Mouse (Mus musculus) left cerebral cortex, postnatal 4 days (tissue): ENCODE results near the gene Cmtm2b. TPM values are rescaled to one million over a fixed set of nuclear protein-coding genes. Genes with fewer than 3 reads are reported as not detected.
"Not testable (repeated sequence)": the region's sequence is repeated elsewhere in the genome, so short reads cannot be mapped to it uniquely, and the experiment has no call there.

ENCODE experiments used
- DNase-seq: peaks from one replicate; pipeline ENCODE4 v3.0.0-alpha.2; 2022
- intact Hi-C: fragments of 180-260 bp; cut with DNase I; formaldehyde crosslinking; loops from one replicate; pipeline ENCODE4 v1.15.1; 2025
- total RNA-seq, 2 experiments: library from RNA; stranded (reverse); gene quantifications; 2 replicates each; pipeline ENCODE4 v1.2.3; 2021

The Cmtm2b gene
- not detected for total RNA-seq

DNA sequence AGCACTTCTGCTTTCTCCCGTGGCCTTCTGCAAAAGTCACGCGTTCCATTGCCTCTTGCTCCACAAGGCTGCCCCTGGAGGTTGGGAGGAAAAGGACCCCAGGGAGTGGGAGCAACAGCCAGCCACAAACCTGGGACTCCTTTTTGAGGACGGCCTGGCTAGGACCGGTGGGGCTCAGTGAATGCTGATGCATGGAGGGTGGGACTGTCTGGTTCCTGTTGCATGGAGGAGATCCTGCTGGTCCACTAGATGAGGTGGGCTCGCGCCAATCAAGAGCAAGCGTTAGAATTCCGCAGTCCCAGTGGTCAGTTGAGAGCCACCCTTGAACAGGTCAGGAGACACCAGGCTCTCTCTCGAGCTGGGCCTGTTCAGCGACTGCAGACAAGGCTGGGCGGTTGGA, at the start of gene Cmtm2b:
Cmtm2b (plus strand) TSS at position 301 of the 400 bp plus-strand sequence.
- intact Hi-C loops, DNase-seq: not testable (repeated sequence)

DNA sequence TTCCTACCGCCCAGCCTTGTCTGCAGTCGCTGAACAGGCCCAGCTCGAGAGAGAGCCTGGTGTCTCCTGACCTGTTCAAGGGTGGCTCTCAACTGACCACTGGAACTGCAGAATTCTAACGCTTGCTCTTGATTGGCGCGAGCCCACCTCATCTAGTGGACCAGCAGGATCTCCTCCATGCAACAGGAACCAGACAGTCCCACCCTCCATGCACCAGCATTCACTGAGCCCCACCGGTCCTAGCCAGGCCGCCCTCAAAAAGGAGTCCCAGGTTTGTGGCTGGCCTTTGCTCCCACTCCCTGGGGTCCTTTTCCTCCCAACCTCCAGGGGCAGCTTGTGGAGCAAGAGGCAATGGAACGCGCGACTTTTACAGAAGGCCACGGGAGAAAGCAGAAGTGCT, 28.9 kb upstream of the Cmtm2b start, which contains the start of gene Cmtm2a:
Cmtm2a (minus strand) TSS at position 101 of the 400 bp plus-strand sequence.
- DNase-seq, intact Hi-C loops: not testable (repeated sequence)

DNA sequence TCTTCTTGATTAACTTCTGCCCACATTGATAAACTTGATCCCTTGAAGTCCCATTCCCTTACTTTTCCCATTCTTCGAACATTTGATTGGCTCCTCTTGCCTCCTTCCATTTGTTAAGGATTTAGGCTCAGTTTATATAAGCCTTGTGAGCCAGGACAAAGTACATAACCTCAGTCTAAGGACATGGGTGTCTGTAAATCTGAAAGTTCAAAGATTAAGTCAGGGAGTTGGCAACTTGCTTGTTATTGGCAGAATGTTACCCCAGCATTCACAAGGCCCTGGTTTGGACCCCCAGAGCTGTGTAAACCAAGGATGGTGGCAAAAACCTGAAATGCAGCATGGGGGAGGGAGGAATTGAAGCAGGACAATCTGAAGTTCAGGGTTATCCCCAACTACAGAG, 27.6 kb upstream of the Cmtm2b start:
- intact Hi-C loops = no loop called here
- DNase-seq = no peak

DNA sequence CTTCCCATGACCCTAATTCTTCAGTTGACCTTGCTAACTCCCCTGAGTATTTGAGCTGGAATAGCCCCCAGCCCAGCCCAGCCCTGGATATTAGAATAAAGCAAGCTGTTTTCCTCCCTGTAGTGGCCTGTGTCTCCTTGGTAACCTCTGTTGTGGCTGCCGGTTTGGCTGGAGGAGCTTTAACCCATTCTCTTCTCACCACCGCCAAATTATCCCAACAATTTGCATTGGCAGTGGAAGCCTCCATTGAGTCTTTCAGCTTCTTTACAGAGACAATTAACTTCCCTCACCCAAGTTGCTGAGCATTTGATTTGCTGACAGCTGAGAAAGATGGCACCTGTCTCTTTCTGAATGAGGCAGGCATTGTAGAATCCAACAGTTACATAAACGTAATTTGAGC, 20.5 kb upstream of the Cmtm2b start:
- peak; percentile 30 for DNase-seq
- intact Hi-C loops = not testable (repeated sequence)

DNA sequence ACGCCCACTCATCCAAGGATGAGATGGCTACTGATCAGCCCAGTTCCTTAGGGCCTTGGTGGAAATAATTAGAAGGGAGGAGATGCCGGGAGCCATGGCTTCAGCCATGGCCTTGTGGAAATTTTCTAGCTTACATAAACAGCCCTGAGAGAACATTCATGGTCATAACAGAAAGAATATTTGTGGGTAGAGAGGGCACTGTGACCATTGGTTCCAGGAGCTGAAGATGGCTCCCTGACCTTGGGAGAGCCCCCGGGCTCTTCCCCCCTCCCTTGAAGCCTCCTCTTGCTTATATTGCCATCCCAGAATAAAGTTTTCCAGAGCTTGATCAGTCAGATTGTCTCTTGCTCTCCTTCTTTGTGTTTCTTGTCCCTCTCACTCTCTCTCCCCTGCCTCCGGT, 19.5 kb upstream of the Cmtm2b start:
- intact Hi-C loops = not testable (repeated sequence)

DNA sequence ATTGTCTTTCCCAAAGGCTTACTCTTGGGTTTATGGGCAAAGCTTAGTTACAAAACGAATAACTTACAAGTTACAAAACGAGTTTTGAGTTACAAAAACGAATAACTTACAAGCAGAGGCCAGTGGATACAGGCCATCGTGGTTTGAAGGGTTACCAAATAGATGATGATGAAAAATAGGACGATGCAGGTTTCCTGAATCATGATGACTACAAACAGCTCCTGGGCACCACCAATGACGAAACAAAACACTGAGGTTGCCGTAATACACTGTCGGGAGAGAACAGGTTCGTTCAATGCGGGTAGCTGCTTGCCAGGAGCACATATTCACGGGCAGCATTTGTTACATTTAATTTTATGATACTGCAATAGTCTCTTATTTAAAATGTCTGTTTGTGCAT, 17.1 kb upstream of the Cmtm2b start:
- intact Hi-C loops = no loop called here
- no peak for DNase-seq

More for the DNA sequence above, 19.5 kb upstream of the Cmtm2b start:
- not testable (repeated sequence) for DNase-seq

DNA sequence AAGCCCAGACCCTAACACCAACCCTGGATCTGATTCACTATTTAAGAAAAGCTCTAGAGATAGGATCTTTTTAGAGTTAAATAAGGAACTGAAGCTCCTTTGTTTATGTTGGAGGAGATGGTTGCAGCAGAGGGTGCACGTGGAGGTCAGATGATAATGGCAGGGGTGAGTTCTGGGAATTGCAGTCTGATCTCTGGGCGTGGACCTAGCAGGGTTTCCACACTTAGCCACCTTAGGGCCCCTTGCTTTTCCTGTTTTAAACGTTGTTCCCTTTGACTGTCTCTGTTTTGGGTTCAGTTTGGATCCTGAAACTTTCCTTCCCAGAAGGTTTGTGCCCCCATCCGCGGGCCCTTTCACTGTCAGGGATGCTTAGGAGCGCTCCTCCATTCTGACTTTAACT, 13.7 kb upstream of the Cmtm2b start:
- DNase-seq, intact Hi-C loops: not testable (repeated sequence)

DNA sequence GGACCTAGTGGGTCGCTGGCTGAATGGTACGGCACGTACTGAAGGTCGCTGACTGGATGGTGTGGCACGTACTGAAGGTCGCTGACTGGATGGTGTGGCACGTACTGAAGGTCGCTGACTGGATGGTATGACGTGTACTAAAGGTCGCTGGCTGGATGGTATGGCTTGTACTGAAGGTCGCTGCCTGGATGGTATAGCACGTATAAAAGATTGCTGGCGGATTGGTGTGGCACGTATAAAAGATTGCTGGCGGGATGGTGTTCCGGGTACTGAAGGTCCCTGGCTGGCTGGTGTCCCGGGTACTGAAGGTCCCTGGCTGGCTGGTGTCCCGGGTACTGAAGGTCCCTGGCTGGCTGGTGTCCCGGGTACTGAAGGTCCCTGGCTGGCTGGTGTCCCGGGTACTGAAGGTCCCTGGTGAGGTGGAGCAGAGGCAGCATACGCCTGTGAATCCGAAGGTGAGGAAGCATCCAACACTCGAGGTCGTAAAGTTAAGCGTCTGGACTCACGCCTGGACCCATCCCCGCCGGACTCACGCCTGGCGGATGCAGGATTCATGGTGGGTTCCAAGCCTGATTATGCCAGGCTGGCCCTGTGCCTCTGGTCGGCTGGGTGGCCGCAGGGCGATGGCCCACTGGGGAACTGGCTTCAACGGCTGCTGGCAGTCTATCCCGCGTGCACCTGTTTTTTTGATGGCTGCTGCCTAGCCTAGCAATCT, 12.4 kb upstream of the Cmtm2b start, which contains the start of the genes Gm45711 and Cmtm1:
Gm45711 (minus strand) TSS at position 641 of the 715 bp plus-strand sequence.
Cmtm1 (minus strand) TSS at position 705 of the 715 bp plus-strand sequence.
- intact Hi-C loops = not testable (repeated sequence)
- peak; percentile 88 for DNase-seq

DNA sequence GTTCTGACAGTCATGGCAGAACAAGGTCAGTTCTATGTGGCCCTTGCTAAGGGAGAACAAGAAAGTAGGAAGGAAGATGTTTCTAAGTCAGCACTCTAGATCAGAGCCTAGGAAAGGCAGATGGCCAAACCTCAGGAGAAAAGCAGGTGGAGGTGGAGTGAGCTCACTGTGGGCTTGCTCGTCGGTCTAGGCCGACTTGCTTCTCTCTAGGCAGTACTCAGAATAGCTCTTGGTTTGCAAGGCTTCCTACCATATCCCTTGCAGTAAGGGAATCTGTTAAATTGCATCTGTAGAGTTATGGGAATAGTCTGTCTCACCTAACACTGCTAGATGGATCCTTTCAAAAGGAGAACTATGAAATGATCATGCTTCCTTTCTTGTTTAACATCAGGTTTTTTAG, 10.0 kb upstream of the Cmtm2b start:
- intact Hi-C loops, DNase-seq: not testable (repeated sequence)

DNA sequence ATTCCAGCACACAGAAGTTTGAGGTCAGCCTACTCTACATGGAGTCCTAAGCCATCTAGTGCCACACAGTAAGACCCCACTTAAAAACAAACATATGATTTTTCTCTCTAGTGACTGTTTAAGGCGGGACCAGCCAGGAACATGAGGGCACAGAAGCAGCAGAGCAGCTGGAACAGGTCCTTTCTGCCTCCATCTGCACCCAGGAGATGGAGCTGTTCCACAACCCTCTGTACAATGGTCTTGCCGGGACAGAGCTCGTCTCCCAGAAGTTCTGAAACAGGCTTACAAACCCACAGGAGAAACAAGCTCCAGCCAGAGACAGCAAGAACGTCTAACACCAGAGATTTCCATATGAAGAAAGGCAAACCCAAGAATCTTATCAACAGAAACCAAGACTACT, 8.7 kb upstream of the Cmtm2b start:
- DNase-seq = peak; percentile 10

DNA sequence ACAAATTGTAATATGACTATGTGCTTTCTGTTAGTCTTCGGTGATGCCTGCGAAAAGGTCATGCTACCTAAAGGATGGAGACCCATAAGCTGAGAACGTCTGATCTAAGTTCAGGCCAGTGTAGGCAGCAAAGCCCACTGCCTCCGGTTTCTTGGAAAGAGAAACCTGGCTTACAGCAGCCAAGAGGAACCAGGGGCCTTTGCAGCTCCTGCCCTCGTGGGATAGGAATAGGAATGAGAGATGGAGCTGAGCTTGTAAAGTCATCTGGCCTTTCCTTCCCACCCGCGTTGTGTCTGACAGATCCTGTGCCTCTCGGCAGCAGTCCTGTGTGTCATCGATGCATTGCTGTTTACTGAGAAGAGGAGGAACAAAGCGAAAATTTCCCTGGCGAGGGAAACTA, 763 bp upstream of the Cmtm2b start, which contains the start of gene Gm11020:
Gm11020 (plus strand) TSS at position 301 of the 400 bp plus-strand sequence.
- DNase-seq, intact Hi-C loops: not testable (repeated sequence)

More for the DNA sequence above, 8.7 kb upstream of the Cmtm2b start:
- intact Hi-C loops = no loop called here

DNA sequence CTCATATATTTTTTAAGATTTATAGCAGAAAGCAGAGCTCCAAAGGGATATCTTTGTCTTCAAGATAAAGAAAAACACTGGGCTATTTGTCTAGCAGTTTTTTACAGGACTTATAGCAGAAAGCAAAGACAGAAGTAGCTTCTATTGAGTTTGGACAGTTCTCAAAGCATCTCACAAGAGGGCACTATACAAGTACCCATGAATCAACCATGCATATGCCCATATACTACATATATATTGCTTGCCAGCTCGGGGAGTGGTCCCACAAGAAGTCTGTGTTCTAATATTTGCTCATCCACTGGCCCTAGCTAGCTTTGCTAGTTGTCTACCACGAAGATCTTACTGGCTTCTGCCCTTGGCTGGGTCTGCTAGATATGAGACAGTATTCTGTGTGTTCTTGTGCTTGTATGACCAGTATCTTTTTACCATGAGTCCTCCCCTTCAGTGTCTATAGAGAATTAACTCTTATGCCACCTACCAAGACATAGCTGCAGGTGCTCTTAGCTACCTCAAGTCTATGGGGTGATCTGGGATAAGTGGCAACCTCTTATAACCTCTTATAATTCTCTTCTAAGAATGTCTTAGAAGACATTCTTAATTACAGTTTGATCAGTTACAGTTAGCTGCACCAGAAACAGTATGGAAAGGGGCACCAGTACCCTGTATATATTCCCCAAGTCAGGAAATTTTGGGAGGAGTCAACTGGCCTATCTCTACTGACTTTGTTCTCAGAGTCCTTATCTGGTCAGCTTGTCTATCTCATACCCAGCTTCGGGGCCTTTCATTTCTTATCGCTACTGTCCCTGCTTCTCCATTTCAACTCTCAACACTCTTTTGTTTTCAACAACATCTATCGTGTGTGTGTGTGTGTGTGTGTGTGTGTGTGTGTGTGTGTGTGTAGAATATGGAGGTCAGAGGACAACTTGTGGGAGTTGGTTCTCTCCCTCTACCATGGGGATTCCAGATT, 10.9 kb downstream of the Cmtm2b start:
- no peak for DNase-seq
- intact Hi-C loops = no loop called here

DNA sequence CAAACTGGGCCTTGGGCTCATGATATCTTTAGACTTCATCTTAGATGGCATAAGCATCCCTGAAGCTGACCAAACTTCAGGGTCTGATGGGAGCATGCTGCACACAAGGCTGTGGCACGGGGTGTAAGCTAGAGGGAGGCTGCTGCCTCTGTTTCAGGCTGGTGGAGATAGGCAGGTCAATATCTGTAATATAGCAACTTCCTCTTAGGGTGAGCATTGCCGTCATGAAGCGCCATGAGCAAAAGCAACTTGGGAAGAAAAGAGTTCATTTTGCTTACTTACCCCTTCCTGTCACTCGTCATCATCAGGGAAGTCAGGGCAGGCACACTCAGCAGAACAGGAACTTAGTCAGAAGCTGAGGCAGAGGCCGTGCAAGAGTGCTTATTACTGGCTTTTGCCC, 11.8 kb downstream of the Cmtm2b start:
- DNase-seq = no peak
- intact Hi-C loops = no loop called here

DNA sequence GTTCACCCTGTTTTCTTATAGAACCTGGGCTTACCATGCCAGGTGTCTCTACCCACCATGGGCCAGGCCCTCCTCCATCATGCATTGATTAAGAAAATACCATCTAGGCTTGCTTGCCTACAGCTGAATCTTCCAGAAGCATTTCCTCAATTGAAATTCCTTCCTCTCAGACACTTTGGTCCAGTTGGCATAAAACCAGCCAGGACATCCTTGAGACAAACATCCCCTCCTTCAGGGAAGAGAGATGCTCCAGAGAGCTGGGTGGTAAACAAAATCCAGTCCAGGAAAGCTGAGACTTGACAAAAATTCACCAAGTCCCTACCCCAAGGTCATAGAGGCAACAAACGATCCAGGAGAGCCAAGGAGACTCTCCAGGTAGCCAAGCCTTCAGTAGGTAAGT, 12.2 kb downstream of the Cmtm2b start:
- no peak for DNase-seq
- intact Hi-C loops = no loop called here

DNA sequence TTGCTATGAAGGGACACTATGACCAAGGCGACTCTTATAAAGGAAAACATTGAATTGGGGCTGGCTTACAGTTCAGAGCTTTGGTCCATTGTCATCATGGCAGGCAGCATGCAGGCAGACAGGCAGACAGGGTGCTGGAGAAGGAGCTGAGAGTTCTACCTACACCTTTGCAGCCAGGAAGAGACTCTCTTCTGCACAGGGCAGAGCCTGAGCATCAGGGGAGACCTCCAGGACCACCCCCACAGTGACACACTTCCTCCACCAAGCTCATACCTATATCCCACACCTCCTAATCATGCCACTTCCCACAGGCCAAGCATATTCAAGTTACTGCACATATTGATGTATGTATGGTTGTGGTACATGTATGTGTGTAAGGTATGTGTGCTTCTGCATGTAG, 14.8 kb downstream of the Cmtm2b start:
- DNase-seq = no peak
- intact Hi-C loops = no loop called here

DNA sequence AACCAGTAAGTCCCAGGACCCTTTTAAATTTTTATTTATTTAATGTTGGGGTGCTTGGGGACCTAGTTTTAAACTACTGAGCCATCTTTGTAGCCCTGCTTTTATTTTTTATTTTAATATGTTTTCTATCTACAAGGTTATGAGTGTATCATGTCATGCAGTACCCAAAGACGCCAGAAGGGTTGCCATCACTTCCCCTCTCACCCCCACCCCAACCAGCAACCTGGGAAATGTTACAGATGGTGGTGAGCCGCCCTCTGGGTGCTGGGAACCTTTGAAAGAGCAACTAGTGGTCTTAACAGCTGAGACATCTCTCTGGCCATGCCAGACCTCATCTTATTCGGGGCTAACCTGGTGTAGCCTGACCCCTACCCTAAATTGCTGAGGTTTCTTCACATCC, 15.9 kb downstream of the Cmtm2b start:
- no peak for DNase-seq
- intact Hi-C loops = no loop called here

DNA sequence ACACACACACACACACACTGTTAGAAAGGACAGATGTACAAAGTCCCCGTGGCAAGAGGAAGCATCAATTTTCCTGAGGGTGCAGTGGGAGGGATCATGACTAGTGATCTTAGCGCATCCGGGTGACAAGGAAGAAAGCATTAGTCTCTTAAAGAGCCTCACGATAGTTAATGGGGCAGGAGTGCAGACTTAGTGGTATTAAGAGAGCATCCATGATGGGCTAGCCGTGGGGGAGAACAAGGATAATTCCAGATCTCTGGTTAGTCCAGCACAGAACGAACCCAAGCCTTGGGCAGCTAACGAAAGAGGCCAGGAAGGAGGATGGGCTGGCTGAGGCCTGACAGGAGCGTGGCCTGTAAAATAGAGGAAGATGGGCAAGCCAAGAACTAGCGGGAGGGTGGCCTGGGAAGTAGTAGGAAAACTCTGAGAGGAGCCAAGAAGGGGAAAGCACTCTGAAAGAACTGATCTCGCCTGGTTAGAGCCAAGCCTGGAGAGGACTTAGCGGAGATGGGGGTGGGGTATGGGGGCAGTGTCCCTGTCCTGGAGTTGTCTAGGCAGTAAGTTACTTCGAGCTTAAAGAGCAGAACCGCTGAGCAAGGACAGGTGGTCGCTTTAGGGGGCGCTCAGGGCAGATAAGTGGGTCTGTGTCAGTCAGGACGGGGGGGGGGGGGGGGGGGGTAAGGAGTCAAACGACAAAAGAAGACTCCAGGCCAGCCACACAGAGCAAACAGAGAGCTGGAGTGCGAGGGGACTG, 17.4 kb downstream of the Cmtm2b start, which contains the start of gene Cmtm3:
Cmtm3 (plus strand) TSS at position 182 of the 754 bp plus-strand sequence.
- DNase-seq = peak; percentile 59
- intact Hi-C loops = no loop called here

DNA sequence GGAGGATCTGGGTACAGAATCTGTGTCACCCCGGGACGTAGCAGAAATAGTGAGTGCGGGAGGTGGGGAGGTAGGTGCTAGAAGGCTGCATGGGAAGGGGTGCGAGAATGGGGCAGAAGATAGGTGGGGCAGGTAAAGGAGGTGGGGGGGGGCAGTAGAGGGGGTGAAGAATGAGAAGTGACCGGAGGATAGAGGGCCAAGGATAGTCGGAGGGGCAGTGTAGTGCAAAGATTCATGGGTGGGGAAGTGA, 17.9 kb downstream of the Cmtm2b start:
- intact Hi-C loops = loop anchor here (5.0 kb wide), 1 partner anchor 102 kb away; the partner anchor contains the start of gene Dync1li2
- DNase-seq = no peak

DNA sequence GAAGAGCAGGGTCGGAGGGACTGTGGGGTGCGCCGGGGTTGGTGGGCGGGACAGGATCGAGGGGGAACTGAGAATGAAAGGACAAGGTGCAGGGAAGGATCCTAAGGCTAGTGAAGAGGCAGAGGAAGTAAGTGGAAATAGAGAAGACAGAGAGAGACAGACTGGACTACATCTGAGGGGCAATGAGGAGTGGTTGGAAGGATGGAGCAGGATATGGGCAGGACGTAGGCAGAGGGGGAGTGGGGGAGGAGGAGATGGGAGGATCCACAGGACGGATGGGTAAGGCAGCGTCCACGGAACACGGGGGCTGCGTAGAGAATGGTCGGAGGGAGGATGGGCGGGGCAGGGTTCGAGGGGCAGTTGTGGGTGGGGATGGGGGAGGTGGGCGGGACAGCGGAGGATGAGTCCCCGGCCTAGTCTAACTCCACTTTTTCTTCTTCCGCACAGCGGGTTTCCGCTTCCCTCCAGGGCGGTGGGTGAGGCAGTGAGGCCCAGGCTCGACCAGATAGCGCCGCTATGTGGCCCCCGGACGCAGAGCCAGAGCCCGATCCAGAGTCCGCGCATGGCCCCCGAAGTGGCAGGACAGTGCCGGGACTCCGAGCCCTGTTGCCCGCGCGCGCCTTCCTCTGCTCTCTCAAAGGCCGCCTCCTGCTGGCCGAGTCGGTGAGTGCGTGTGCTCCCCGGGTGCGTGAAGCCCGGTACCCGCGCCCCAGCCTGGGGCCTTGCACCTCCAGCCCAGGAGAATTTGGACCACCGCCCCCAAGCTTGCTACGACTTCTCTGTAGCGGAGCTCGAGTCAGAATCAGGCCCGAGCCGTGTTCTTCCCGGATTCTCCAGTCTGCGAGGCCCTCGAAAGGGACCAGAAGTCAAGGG, 18.4 kb downstream of the Cmtm2b start:
- intact Hi-C loops = loop anchor here (5.0 kb wide), 1 partner anchor 102 kb away; the partner anchor contains the start of gene Dync1li2
- DNase-seq = peak; percentile 84
